Mouse (Mus musculus): Measurements from ENCODE around the gene Slc10a2.

DNA sequence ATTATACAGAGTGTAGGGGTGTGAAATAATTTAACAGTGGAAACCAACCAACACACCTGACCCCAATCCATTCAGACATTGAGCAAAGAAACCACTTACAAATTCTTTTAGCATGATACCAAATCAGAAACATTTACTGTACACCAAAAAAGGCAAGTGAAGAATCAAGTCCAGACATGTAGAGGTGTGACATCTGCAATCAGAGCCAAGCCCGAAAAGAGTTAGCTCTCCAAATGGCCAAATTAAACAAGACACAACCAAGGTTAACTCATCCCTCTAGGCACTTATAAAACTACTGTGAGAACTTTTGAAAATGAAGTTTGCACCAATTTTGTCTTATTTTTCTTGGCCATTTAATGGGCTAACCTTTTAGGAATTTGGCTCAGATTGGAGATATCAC lies 46.3 kb downstream of the Slc10a2 start:
- TF ChIP-seq POLR2A (IDR thresholded peaks at IDR 0.05; ENCODE audit: insufficient read depth, low read length) (no peak), CTCF (IDR thresholded peaks at IDR 0.05; ENCODE audit: low read depth, low read length) (no peak)
